Mouse (Mus musculus) forebrain, embryonic 10.5 days (tissue): ENCODE data around the gene Drg1. TPM values are rescaled to one million over a fixed set of nuclear protein-coding genes. Genes with fewer than 3 reads are reported as not detected.
"Not testable (repeated sequence)": the region's sequence is repeated elsewhere in the genome, so short reads cannot be mapped to it uniquely, and the experiment has no call there.

Source experiments
- DNase-seq: peaks from one replicate; pipeline ENCODE4 v3.0.0-alpha.2; 2017; ENCODE audit warnings: low spot score; ENCODE audit errors: extremely low spot score
- H3K27ac ChIP-seq: fragments of 300-500 bp; sonication (generic); 2 replicates; pipeline ENCODE4 v1.5.1; 2016; ENCODE audit warnings: mild to moderate bottlenecking
- H3K27me3 ChIP-seq: fragments of 300-500 bp; sonication (generic); 2 replicates; pipeline ENCODE4 v1.6.1; 2016; ENCODE audit warnings: mild to moderate bottlenecking; ENCODE audit not compliant: poor library complexity, severe bottlenecking
- H3K36me3 ChIP-seq: fragments of 300-500 bp; sonication (generic); replicated peaks from 2 replicates; pipeline ENCODE4 v1.6.1; 2016; ENCODE audit warnings: mild to moderate bottlenecking, moderate library complexity
- H3K4me1 ChIP-seq: fragments of 300-500 bp; sonication (generic); 2 replicates; pipeline ENCODE4 v1.6.1; 2016
- H3K4me3 ChIP-seq: fragments of 300-500 bp; sonication (generic); 2 replicates; pipeline ENCODE4 v1.5.1; 2016; ENCODE audit warnings: mild to moderate bottlenecking, moderate library complexity
- H3K9me3 ChIP-seq: fragments of 300-500 bp; sonication (generic); 2 replicates; pipeline ENCODE4 v1.6.1; 2016; ENCODE audit warnings: mild to moderate bottlenecking, moderate library complexity
- WGBS: fragments of 180-500 bp; shearing (Covaris S2); methylation state at CpG from one replicate; pipeline ENCODE4 v1.1.7; 2016; 5-methylcytosine and 5-hydroxymethylcytosine counted together
- polyA plus RNA-seq: library from polyadenylated mRNA; unstranded; fragments of >200 nt; fragmentation: Nextera tagmentation; extraction: Ambion mirVana; gene quantifications from 2 replicates; pipeline ENCODE4 v1.2.1, GENCODE M21; 2016

The Drg1 gene
- polyA plus RNA-seq, 1 experiment from 2014 or later: 335 TPM

DNA sequence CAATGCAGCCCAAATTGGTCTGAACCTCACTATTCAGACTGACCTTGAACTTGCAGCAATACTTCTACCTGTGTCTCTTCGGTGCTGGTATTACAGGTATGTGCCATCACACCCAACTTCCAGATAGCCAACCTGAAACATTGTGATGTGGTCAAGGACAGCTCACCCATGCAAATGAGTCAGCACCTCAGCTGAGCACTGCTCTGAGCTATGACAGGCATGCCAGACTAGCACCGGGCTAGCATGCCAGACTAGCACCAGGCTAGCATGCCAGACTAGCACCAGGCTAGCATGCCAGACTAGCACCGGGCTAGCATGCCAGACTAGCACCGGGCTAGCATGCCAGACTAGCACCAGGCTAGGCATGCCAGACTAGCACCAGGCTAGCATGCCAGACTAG is 114.9 kb downstream of the Drg1 start:
- H3K27me3 ChIP-seq, H3K27ac ChIP-seq, H3K4me1 ChIP-seq, DNase-seq, H3K4me3 ChIP-seq: not testable (repeated sequence)
- WGBS: 92% methylated on average over 4 of the region's 4 CpGs
- peaks cover 23% of the 10 kb centered on the region for H3K9me3 ChIP-seq
- H3K36me3 ChIP-seq: peaks cover 19% of the 10 kb centered on the region

DNA sequence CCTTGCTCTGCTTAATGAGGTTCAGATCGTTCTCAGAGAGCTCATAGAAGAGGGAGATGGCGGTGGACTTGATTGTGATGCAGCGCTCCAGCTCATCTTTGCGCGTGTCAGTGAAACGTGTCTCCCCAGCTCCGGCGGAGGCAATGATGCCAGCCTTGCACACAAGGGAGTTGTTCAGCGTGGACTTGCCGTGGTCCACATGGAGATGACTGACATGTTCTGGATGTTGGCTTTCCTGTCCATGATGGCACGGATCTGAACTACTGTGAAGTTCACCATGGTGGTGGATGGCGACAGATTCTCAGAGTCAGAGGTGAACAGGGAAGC is 115.6 kb downstream of the Drg1 start:
- 98% methylated on average over 12 of the region's 12 CpGs for WGBS
- peaks cover 19% of the 10 kb centered on the region for H3K36me3 ChIP-seq
- H3K4me3 ChIP-seq, H3K27ac ChIP-seq, H3K4me1 ChIP-seq, DNase-seq, H3K27me3 ChIP-seq: not testable (repeated sequence)
- peaks cover 26% of the 10 kb centered on the region for H3K9me3 ChIP-seq

DNA sequence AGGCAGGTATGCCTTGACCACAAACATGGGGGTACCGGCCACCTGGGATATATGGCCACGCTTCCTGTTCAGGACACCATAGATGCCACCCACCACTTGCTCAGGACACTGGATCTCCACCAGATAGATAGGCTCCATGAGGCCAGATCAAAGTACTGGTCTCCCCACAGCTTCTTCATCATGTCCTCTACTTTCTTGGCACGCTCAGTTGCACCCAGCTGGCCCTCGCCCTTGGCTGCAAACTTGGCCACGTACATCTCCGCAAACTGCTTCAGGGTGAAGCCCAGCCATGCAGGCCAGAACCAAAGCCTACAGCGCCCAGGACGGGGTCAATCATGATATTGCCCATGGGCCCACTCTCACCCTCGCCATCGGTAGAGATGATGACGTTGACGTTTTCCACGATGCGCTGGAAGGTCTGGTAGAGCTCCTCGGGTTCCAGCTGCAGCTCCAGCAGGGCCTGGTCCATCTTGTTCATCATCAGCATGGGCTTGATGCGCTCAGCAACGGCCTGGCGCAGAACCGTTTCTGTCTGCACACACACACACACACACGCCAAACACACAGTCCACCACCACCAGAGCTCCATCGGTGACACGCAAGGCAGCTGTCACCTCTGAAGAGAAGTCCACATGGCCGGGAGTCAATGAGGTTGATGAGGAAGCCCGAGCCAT is 116.1 kb downstream of the Drg1 start:
- Histone ChIP-seq H3K36me3 (peaks cover 19% of the 10 kb centered on the region), H3K9me3 (peaks cover 26% of the 10 kb centered on the region)
- H3K27me3 ChIP-seq, H3K4me1 ChIP-seq, H3K4me3 ChIP-seq, H3K27ac ChIP-seq: not testable (repeated sequence)
- DNase-seq: peak; percentile 18
- WGBS: 94% methylated on average over 24 of the region's 24 CpGs

DNA sequence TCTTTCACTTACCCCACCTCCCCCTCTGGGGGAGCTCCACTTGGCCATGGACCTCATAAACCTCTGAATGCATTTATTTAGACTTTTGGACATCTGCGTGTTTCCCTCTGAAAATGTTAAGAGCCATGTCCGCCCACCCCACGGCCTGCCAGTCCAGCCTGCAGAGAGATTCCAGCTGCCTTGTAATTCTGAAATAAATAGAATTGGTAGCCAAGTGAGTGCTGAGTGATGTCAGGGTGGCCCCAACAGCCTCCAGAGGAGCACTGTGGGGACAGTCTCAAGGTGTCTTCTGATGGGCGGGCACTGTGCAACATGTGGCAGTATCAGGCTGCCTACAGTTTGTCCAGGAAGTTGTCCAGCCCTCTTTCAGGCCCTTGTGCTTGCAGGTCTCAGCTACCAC is 116.7 kb downstream of the Drg1 start:
- not testable (repeated sequence) for H3K4me3 ChIP-seq, H3K4me1 ChIP-seq, H3K27me3 ChIP-seq, H3K27ac ChIP-seq, DNase-seq
- peaks cover 19% of the 10 kb centered on the region for H3K36me3 ChIP-seq
- H3K9me3 ChIP-seq: peaks cover 26% of the 10 kb centered on the region
- 97% methylated on average over 4 of the region's 4 CpGs for WGBS

DNA sequence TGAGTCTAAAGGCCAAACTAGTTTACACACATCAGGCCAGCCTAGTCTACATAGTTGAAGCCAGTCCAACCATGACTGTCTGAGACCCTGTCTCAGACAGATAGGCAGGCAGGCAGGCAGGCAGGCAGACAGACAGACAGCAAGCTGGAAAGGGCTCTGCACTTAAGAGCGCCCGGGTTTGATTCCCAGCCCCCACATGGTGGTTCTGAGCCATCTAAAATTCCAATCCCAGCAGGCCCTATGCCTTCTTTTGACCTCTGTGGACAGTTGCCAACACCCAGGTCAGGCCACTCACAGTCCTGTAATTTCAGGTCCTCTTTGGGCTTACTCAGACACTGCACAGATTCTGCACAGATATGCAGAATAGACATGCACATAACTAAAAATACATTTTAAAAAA is 119.4 kb downstream of the Drg1 start:
- WGBS: 80% methylated on average over 2 of the region's 2 CpGs
- H3K4me3 ChIP-seq, DNase-seq, H3K27ac ChIP-seq, H3K4me1 ChIP-seq, H3K27me3 ChIP-seq: not testable (repeated sequence)
- peaks cover 14% of the 10 kb centered on the region for H3K36me3 ChIP-seq
- H3K9me3 ChIP-seq: peaks cover 24% of the 10 kb centered on the region

DNA sequence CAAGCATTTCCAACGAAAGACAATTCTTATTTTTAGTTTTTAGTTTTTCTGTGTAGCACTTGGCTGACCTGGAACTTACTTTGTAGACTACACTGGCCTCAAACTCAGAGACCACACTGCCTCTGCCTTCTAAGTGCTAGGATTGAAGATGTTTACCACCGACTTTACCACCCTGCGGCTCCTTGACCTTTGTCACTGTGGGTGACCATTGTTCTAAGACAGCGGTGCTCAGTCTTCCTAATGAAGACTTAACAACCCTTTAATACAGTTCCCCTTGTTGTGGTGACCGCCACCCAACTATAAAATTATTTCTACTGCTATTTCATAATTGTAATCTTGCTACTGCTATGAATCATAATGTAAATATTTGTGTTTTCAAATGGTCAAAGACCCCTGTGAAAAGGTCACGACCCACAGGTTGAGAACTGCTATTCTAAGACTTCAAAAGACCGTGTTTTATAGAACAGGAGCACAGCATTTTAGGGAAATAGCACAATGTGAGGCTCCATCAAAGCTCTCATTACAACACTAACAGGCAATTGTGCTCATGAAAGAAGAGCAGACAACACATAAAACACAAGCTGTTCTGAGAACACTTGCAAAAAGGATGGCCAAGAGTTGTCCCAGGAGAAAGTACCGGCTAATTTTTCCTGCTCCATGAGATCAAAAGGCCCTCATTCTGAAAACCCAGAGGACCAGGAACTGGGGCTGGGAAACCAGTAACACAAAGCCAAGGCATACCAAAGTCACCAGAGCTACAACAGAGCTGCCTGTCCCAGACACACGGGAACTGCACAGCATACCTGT is 120.7 kb downstream of the Drg1 start:
- H3K4me1 ChIP-seq, H3K4me3 ChIP-seq, DNase-seq, H3K27me3 ChIP-seq, H3K27ac ChIP-seq: not testable (repeated sequence)
- peaks cover 24% of the 10 kb centered on the region for H3K9me3 ChIP-seq
- WGBS: 85% methylated on average over 9 of the region's 9 CpGs
- peaks cover 12% of the 10 kb centered on the region for H3K36me3 ChIP-seq

DNA sequence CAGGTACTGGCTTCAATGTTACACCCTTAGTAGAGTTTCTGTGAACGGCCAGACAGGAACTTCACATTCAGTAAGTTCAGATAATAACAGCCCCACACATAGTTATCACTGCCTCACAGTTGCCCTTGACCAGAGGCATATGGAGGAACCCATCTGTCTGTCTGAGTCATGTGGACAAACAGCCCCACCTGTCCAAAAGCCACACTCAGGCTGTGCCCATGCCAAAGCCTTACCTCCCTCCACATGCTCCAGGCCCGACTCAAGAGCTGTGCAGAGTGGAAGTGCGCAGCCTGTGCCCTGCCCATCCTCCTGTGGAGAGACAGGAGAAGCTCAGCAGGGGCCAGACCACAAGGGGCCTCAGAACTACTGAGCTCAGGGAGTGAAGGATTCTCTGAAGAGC is 122.2 kb downstream of the Drg1 start:
- not testable (repeated sequence) for H3K27ac ChIP-seq, H3K36me3 ChIP-seq, H3K4me3 ChIP-seq, H3K4me1 ChIP-seq, H3K27me3 ChIP-seq, DNase-seq
- peaks cover 19% of the 10 kb centered on the region for H3K9me3 ChIP-seq
- WGBS: 85% methylated on average over 3 of the region's 3 CpGs

DNA sequence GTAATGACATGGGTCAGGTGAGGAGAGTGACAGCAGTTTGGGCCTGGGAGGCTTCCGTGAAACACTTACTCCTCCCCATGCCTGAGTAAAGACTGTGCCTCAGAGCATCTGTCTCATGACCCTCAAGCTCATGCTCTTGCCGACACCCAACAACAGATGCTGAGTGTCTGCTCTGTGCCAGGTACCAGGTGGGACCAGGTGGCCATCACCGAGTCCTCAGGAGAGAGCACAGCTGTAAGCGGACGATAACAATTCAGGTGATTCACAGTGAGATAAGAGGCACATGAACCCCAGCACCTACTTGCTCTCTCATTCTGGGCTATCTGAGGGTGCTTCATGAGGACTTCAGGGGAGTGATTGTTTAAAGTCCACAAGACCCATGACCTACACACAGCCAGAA is 123.8 kb downstream of the Drg1 start:
- not testable (repeated sequence) for H3K36me3 ChIP-seq, DNase-seq, H3K27ac ChIP-seq, H3K4me1 ChIP-seq, H3K27me3 ChIP-seq, H3K4me3 ChIP-seq
- peaks cover 27% of the 10 kb centered on the region for H3K9me3 ChIP-seq
- 89% methylated on average over 4 of the region's 5 CpGs for WGBS

DNA sequence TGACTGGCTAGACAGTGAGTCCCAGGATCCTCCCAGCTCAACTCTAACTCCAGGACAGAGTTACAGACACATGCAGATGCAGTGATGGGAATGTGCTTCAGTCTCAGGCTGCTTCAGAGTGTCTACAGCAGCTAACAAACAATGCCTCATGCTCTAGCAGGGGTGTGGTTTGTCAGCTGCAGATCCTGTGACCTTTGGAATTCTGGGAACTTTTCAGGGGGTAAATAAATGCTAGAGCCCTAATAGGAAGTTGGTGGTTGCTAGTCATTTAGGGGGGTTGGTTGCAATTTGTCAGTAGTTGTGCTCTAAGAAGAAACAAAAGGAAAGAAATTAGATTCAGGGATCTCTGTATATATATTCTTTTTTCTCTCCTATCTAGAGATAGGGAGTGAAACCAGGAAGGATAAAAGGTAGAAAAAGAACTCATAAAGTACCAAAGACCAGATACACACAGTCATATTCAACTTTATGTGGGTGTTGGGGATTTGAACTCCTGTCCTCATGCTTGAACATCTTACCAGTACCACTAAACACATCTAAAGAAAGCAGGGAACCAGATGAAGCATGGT is 125.2 kb downstream of the Drg1 start:
- not testable (repeated sequence) for H3K4me1 ChIP-seq, H3K27me3 ChIP-seq, H3K36me3 ChIP-seq, H3K27ac ChIP-seq, DNase-seq, H3K4me3 ChIP-seq
- peaks cover 29% of the 10 kb centered on the region for H3K9me3 ChIP-seq

DNA sequence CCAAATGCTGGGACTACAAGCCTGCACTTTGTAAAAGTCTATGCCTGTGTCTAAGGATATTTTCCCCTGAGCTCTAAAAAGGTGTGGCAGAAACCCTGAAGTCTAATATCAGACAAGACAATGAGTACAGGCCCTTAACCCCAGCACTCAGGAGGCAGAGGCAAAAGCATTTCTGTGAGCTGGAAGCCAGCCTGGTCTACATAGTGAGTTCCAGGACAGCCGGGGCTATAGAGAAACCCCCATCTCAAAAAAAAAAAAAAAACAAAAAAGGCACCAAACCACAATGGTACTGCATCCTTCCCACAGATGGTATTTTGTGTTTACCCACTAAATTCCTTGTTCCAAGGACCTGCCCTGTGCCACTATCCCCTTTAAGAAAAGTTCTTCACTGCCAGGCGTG is 127.9 kb downstream of the Drg1 start:
- H3K4me3 ChIP-seq, H3K36me3 ChIP-seq, H3K27me3 ChIP-seq, H3K4me1 ChIP-seq, H3K27ac ChIP-seq, DNase-seq: not testable (repeated sequence)
- H3K9me3 ChIP-seq: peaks cover 25% of the 10 kb centered on the region
- WGBS: 91% methylated on average over 2 of the region's 2 CpGs

Other genes with a start within 250 kb of the Drg1 start
- 13.4 and 13.7 TPM in 2 replicates for gene Sfi1, start 73.0 kb downstream of the Drg1 start, polyA plus RNA-seq
- gene Eif4enif1, start 64.0 kb downstream of the Drg1 start, polyA plus RNA-seq: 59.0 and 60.4 TPM in 2 replicates
- gene Patz1, start 22.5 kb upstream of the Drg1 start, polyA plus RNA-seq: 96.7 and 111 TPM in 2 replicates
- 5.6 and 6.2 TPM in 2 replicates for gene Pik3ip1, start 64.0 kb upstream of the Drg1 start, polyA plus RNA-seq
- 42.8 and 43.1 TPM in 2 replicates for gene Limk2, start 142.8 kb upstream of the Drg1 start, polyA plus RNA-seq
- 39.6 and 42.4 TPM in 2 replicates for gene Rnf185, start 185.9 kb upstream of the Drg1 start, polyA plus RNA-seq
- gene Pla2g3, start 221.9 kb upstream of the Drg1 start, polyA plus RNA-seq: 1.4 TPM in 2 replicates
- 0.20 and 0.21 TPM in 2 replicates for gene Inpp5j, start 238.4 kb upstream of the Drg1 start, polyA plus RNA-seq
- 36.1 and 37.9 TPM in 2 replicates for gene Selenom, start 248.3 kb upstream of the Drg1 start, polyA plus RNA-seq